Mouse (Mus musculus) telencephalon, adult 2 months (tissue): Measurements from ENCODE around the gene Gm7029.
"Not testable (repeated sequence)": the region's sequence is repeated elsewhere in the genome, so short reads cannot be mapped to it uniquely, and the experiment has no call there.

ENCODE experiments used
- DNase-seq: peaks from one replicate; pipeline ENCODE4 v3.0.0-alpha.2; 2011; ENCODE audit warnings: low read depth, low spot score

Gm7029 gene

GRCm38 (mm10) chr17:33891892-33892291 is 18.3 kb downstream of the Gm7029 start:
- DNase-seq, result not testable (repeated sequence)

- DNase-seq, result no peak
Observed at GRCm38 (mm10) chr17:33892429-33892828, 18.8 kb downstream of the Gm7029 start.

- DNase-seq, result not testable (repeated sequence)
Observed at GRCm38 (mm10) chr17:33893011-33893410, 19.4 kb downstream of the Gm7029 start.

DNA sequence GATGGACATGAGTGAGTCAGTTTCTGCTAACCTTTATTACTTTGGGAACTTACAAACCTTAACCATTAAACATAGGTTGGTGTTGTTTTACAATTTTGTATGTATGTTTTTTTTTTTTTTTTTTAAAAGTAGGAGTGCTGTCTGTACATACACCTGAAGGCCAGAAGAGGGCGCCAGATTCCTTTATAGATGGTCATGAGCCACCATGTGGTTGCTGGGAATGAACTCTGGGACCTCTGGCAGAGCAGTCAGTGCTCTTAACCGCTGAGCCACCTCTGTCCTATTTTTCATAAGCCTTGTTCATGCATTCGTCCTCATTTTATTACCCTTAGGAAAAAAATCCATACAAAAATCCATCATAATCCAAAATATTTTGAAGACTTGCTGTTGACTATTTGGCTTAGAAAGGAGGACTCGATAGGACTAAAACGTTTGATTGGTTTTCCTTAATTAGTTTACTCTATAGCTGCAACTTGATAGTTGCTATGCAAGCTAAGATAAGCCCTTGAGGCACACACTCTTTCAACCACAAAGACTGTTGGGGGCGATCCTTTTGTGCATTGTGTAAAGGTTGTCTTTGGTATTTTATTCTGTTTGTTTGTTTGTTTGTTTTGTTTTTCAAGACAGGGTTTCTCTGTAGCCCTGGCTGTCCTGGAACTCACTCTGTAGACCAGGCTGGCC is 23.6 kb downstream of the Gm7029 start:
- DNase-seq, result no peak

DNA sequence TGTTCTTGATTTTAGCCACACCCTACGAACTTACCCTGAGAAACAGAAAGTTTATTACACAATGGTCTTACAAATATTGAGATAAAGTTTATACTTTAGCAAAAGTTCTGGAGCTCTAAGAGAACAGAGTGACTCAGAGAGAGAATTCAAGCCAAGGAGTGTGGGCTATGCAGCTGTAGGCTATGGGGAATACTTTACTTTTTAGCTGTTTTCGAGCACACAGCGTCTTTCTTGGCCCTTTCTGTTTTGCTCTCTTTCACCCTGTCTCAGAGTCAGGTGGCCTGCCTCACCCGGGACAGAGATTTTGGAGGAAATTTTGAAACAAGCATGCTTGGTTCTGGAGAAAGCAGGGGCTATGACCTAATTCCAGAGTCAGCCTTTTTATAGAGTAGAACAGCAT is 24.6 kb downstream of the Gm7029 start:
- not testable (repeated sequence) for DNase-seq

DNA sequence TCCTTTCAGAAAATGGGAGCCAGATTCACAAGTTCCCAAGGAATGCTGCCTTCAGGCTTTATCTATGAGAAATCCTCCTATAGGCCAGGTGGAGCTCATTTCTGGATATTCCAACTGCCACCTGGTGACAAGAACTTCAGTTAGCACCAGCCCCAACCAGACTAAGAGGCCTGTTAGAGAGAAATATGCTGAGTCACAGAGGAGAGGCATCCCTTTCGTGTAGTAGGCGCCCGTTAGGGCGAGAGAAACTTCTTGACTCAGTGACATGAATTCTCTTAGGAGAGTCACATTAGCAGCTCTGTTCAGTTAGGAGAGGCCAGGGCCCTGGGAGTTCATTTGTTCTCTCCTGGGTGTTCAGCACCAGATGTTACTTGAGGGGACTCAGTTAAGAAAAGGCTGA is 26.0 kb downstream of the Gm7029 start:
- no peak for DNase-seq

DNA sequence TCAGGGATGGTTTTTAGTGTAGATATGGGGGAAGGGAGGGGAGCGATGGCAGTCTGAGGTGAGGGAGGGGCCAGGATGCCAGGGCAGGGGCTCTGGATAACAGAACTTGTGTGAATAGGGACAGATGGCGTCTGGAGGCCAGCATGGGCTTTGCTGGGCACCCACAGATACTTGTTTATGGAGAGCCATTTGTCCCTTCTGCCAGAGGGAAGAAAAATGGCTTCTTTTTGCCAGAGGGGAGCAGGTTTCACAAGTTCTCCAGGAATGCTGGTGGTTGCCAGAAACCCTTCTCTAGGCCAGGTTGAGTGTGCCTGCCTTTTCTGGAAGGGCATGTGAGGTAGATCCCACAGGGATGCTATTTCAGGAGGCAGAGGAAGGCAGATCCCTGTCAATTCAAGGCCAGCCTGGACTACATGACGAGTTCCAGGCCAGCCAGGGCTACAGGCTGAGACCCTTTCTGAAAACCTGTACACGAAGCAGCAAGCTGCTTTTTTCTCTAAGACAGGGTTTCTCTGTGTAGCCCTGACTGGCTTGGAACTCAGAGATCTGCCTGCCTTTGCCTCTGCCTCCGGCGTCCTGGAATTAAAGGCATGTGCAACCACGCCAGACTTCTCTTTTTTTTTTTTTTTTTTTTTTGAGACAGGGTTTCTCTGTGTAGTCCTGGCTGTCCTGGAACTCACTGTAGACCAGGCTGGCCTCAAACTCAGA is 26.8 kb downstream of the Gm7029 start:
- DNase-seq, result no peak

GRCm38 (mm10) chr17:33900989-33901314 is 27.3 kb downstream of the Gm7029 start:
- no peak for DNase-seq

- DNase-seq, result no peak
Observed at GRCm38 (mm10) chr17:33901653-33902052, 28.0 kb downstream of the Gm7029 start.

DNA sequence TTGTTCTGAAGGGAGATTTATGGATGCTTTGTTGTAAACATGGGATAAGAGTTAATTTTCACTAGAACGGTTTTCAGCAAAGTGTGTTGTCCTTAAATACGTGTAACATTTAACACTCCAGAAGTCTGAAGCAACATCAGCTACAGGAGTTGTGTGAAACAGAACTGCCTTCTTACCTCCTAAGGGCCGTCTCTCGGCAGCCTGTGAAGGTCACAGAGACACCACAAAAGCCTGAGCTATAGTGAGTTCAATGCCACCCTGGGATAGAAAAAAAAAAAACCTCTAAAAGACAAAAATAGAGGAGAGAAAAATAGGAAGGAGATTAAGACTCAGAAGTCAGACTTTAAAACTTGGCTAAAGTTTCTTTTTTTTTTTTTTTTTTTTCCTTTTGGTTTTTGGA is 28.4 kb downstream of the Gm7029 start:
- no peak for DNase-seq

- DNase-seq, result no peak
Observed at GRCm38 (mm10) chr17:33902491-33902890, 28.9 kb downstream of the Gm7029 start.

DNA sequence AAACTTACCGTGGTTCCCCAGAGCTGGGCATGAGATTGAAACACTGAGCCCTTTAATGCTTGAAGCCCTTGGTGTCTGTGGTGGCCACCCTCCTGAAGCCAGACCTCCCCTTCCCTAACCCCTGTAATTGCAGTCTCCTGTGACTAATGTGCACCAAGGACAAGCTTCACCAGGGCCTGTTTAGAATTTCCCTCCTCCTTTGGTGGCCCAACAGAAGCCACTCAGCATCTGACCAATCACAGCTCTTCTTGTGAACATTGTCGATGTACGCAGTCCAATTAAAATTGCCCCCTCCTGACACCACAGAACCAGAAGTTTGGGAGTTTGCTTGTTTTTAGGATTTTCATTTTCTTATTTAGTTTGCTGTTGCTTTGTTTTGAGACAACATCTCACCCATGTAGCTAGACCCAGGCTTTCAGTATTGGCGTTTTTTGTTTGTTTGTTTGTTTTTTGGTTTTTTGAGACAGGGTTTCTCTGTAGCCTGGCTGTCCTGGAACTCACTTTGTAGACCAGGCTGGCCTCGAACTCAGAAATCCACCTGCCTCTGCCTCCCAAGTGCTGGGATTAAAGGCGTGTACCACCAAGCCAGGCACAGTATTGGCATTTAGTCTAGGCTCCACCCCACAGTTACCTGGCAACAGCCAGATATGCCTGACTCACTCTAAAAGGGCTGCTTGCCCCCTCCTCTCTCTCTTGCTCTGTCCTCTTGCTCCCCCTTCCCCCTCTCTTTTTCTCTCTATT is 30.4 kb downstream of the Gm7029 start:
- DNase-seq, result not testable (repeated sequence)

DNA sequence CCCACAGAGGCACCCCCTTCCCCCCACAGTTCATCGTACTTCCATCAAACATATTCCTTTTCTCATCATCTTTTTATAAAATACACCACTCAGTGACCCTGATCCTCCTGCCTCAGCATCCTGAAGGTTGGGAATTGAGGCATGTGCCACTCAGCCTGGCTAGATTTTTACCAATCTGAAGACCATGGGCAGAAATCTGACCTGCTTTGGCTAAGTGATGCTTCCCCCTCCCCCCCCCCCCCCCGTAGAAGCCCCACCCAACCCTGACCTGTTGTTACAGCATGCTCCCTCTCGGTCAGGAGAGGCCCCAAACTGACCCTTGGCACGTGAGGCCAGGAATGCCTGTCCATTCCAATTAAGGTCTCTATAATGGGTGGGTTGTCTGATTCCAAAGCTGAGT is 31.2 kb downstream of the Gm7029 start, which contains the start of gene Platr17:
Platr17 (plus strand) TSS at position 301 of the 400 bp plus-strand sequence.
- not testable (repeated sequence) for DNase-seq

GRCm38 (mm10) chr17:33908331-33909076 is 34.9 kb downstream of the Gm7029 start:
- DNase-seq, result no peak

- peak; percentile 97 for DNase-seq
Observed at GRCm38 (mm10) chr17:33909077-33909868, 35.6 kb downstream of the Gm7029 start, which contains the start of gene Daxx. Gene Daxx, plus strand, starts transcription at chr17:33909414.

GRCm38 (mm10) chr17:33909869-33910250 is 36.2 kb downstream of the Gm7029 start:
- DNase-seq, result no peak

- no peak for DNase-seq
Observed at GRCm38 (mm10) chr17:33910346-33911051, 36.9 kb downstream of the Gm7029 start.

- no peak for DNase-seq
Observed at GRCm38 (mm10) chr17:33911052-33911812, 37.6 kb downstream of the Gm7029 start.

DNA sequence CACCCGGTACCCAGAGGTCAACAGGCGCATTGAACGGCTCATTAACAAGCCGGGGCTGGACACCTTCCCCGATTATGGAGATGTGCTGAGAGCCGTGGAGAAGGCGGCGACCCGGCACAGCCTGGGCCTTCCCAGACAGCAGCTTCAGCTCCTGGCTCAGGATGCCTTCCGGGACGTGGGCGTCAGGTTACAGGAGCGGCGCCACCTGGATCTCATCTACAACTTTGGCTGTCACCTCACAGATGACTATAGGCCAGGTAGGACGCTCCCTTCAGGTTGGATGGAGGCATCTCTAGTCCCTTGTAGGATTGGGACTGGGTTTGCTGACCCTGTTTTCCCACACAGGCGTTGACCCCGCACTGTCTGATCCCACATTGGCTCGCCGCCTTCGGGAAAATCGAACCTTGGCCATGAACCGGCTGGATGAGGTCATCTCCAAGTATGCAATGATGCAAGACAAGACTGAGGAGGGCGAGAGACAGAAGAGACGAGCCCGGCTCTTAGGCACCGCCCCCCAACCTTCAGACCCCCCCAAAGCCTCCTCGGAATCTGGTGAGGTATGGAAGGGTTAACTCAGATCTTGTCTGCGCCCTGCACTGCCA is 38.3 kb downstream of the Gm7029 start:
- DNase-seq, result no peak
